Mouse (Mus musculus): Measurements from ENCODE around the gene Tnfrsf18. TPM values are rescaled to one million over a fixed set of nuclear protein-coding genes. Genes with fewer than 3 reads are reported as not detected.
A peak's percentile ranks its signal among the peaks of the same experiment; 100 is the strongest.

Tnfrsf18 gene
- total RNA-seq, 2 experiments from 2014 or later = not detected

DNA sequence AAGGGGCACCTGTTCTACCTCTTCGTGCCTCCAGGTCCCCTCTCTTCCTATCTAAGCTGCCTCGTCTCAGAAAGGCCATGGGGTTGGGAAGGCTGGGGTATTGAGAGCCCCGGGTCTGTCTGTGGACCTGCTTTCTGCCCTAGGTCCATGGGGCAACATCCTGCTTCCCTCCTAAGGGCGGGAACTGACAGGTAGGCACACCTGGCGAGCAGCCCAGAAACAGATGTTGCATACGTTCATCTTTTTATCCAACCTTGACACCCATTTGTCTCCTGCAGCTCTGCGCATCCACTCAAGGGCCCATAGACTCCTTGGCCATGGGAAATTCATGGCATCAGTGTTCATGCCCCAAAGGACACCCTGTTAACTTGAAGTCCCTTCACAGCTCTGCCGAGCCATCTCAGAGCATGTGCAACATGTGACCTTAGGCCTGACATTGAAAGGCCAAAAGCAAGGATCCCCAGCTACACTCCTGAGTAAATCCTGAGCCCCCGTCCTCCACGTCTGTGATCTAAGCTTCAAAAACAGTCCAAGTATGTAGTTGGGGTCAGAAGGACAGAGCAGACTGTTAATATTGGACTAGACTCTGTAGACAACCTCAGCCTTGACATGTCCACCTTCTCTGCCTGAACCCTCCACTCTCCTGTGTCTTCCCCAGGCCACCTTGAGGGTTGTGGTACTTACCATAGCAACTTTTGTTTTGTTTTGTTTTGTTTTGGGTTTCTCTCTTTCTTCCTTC lies 39.4 kb downstream of the Tnfrsf18 start:
- DNase-seq = no peak
- no peak for TF ChIP-seq CTCF (IDR thresholded peaks at IDR 0.05)
- Histone ChIP-seq H3K27ac (no peak overlapping the region), H3K4me3 (no peak overlapping the region)
- intact Hi-C loops (cut with DNase I) = no loop called here

GRCm38 (mm10) chr4:156067256-156067949 lies 41.4 kb downstream of the Tnfrsf18 start:
- Histone ChIP-seq H3K4me3 (no peak overlapping the region), H3K27ac (no peak overlapping the region)
- intact Hi-C loops (cut with DNase I) = no loop called here
- DNase-seq = no peak
- no peak for TF ChIP-seq CTCF (IDR thresholded peaks at IDR 0.05)

DNA sequence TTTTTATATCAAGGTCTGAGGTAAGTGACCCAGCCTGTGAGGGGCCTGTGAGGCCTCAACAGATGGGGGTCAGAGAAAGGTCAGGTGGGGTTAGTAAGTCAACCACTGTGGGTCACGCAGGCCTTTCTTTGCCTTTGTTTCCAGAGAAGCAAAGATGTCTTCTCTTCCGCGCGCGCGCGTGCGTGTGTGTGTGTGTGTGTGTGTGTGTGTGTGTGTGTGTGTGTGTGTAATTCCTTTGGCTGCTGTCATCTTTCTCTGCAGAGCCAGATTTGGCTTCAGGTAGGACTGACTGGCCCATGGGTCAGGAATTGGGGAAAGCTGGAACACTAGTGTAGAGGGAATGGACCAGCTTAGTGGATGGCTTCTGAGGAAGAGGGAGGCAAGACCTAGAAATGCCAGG lies 43.7 kb downstream of the Tnfrsf18 start:
- Histone ChIP-seq H3K4me3 (no peak overlapping the region), H3K27ac (no peak overlapping the region)
- intact Hi-C loops (cut with DNase I) = no loop called here
- no peak for TF ChIP-seq CTCF (IDR thresholded peaks at IDR 0.05)
- DNase-seq = no peak

DNA sequence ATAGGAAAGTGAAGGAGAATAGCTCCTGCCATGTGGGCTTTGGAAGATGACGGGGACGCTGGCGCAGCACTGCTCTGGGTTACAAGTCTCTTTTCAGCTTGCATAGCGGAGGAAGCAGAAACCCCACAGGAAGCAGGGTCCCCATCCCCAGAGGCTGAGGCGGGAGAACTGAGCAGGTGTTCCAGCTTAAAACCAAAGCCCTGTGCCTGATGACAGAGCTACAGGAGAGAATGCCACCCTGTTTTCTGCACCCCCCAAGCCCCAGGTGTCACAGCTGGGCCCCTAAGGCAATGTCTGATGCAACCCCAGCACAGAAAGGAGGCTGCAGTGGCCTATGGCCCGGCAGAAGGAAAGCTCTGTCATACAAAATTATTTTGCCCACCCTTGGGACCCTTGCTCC lies 44.3 kb downstream of the Tnfrsf18 start:
- Histone ChIP-seq H3K27ac (no peak overlapping the region), H3K4me3 (no peak overlapping the region)
- no peak for TF ChIP-seq CTCF (IDR thresholded peaks at IDR 0.05)
- intact Hi-C loops (cut with DNase I) = no loop called here
- DNase-seq = no peak

DNA sequence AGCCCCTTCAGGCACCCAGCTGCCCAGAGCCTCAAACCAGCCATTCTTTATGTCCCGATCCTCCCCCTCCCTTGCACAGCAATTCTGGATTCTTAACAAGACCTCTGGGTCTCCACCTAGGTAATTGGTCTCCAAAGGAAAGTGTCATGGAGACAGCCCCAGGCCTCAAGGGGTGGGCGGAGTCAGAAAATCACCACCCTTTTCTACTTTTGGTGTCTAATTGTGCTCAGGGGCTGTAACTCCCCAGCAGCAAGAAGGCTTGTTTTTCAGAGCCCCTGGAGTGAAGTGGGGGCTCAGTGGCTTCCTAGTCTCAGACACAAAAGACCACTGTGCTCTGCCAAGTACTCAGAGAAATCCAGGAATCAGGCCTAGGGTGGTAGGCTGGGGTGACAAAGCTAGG lies 44.8 kb downstream of the Tnfrsf18 start:
- no peak for TF ChIP-seq CTCF (IDR thresholded peaks at IDR 0.05)
- no peak overlapping the region for H3K27ac ChIP-seq

DNA sequence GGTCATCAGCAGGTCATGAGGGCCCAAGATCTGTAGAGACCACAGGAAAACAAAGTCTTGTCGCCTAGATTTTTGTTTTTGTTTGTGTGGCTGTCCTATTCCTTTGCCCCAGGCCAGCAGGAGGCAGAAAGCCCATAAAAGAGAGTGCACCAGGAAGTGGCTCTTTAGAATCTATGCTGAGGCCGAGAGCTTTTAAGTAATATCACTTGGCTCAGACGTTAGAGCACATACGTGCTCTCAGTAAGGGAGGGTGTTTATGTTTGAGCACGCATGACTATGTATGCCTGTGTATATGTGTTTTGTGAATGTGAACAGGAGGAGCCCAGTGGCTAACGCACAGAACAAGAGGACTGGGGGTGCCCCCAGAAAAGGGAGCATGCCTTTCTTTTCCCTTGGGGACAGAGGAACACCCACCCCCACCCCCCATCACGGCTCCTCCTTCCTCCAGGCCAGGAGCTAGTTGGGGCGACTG lies 51.0 kb downstream of the Tnfrsf18 start:
- Histone ChIP-seq H3K27ac (no peak overlapping the region), H3K4me3 (peak overlapping the region; percentile 70)
- no peak for DNase-seq
- no peak for TF ChIP-seq CTCF (IDR thresholded peaks at IDR 0.05)
- intact Hi-C loops (cut with DNase I) = no loop called here

More for the DNA sequence above, 44.8 kb downstream of the Tnfrsf18 start:
- no peak for DNase-seq
- intact Hi-C loops (cut with DNase I) = no loop called here
- H3K4me3 ChIP-seq = no peak overlapping the region

GRCm38 (mm10) chr4:156077499-156078301 lies 51.7 kb downstream of the Tnfrsf18 start:
- peak overlapping the region; percentile 70 for H3K4me3 ChIP-seq
- peak; percentile 19; the same call in 1 of the 2 replicates for TF ChIP-seq CTCF (IDR thresholded peaks at IDR 0.05)
- no peak overlapping the region for H3K27ac ChIP-seq
- DNase-seq = peak; percentile 50
- intact Hi-C loops (cut with DNase I) = no loop called here

Small RNA genes lying within 50 kb of the gene (microRNA-seq; reads per million reads assigned to microRNA genes)
- 2.2 reads per million for gene Mir200a
- not detected for gene Mir200b
- gene Mir429 = not detected

Other genes starting within 250 kb of the Tnfrsf18 start
- gene Tmem88b, start 240.3 kb upstream of the Tnfrsf18 start, total RNA-seq (2021) = 1 to 10 TPM in 1 of 2 experiments, under 1 TPM in 1; 0.66 to 1.1 TPM
- gene Ankrd65, start 235.7 kb upstream of the Tnfrsf18 start, total RNA-seq (2021) = not detected
- gene Mrpl20, start 223.3 kb upstream of the Tnfrsf18 start, total RNA-seq (2021) = 10 to 100 TPM; 39.0 to 52.7 TPM
- 10 to 100 TPM; 26.4 to 27.0 TPM for gene Ccnl2, start 213.7 kb upstream of the Tnfrsf18 start, total RNA-seq (2021)
- gene Aurkaip1, start 194.9 kb upstream of the Tnfrsf18 start, total RNA-seq (2021) = 10 to 100 TPM; 74.0 to 89.8 TPM
- 10 to 100 TPM; 26.4 to 31.3 TPM for gene Mxra8, start 186.5 kb upstream of the Tnfrsf18 start, total RNA-seq (2021)
- gene Dvl1, start 178.8 kb upstream of the Tnfrsf18 start, total RNA-seq (2021) = 100 to 1,000 TPM; 116 to 122 TPM
- under 1 TPM; 0.11 to 0.23 TPM for gene Tas1r3, start 162.8 kb upstream of the Tnfrsf18 start, total RNA-seq (2021)
- gene Cptp, start 156.7 kb upstream of the Tnfrsf18 start, total RNA-seq (2021) = 10 to 100 TPM; 13.6 to 18.0 TPM
- 10 to 100 TPM; 14.9 to 17.3 TPM for gene Ints11, start 156.6 kb upstream of the Tnfrsf18 start, total RNA-seq (2021)
- gene Pusl1, start 134.4 kb upstream of the Tnfrsf18 start, total RNA-seq (2021) = 10 to 100 TPM; 10.5 to 13.4 TPM
- gene Acap3, start 134.3 kb upstream of the Tnfrsf18 start, total RNA-seq (2021) = 1 to 10 TPM; 7.5 to 8.0 TPM
- gene Ube2j2, start 82.3 kb upstream of the Tnfrsf18 start, total RNA-seq (2021) = 10 to 100 TPM; 62.8 to 64.5 TPM
- gene C1qtnf12, start 63.8 kb upstream of the Tnfrsf18 start, total RNA-seq (2021) = 10 to 100 TPM; 15.1 to 18.5 TPM
- gene B3galt6, start 33.5 kb upstream of the Tnfrsf18 start, total RNA-seq (2021) = 1 to 10 TPM in 1 of 2 experiments, under 1 TPM in 1; 0.92 to 2.0 TPM
- gene Sdf4, start 33.3 kb upstream of the Tnfrsf18 start, total RNA-seq (2021) = 10 to 100 TPM; 75.7 to 81.5 TPM
- gene Tnfrsf4, start 12.3 kb upstream of the Tnfrsf18 start, total RNA-seq (2021) = 1 to 10 TPM in 1 of 2 experiments, under 1 TPM in 1; 0.75 to 2.1 TPM
- not detected for gene Ttll10, start 33.2 kb downstream of the Tnfrsf18 start, total RNA-seq (2021)
- gene 9430015G10Rik, start 83.8 kb downstream of the Tnfrsf18 start, total RNA-seq (2021) = 1 to 10 TPM; 1.9 to 2.3 TPM
- gene Rnf223, start 104.3 kb downstream of the Tnfrsf18 start, total RNA-seq (2021) = not detected
- gene Agrn, start 171.3 kb downstream of the Tnfrsf18 start, total RNA-seq (2021) = 1 to 10 TPM; 6.9 to 8.0 TPM
- 1 to 10 TPM in 1 of 2 experiments, not detected in 1; 1.1 TPM for gene Isg15, start 174.7 kb downstream of the Tnfrsf18 start, total RNA-seq (2021)
- gene AW011738, start 177.1 kb downstream of the Tnfrsf18 start, total RNA-seq (2021) = 1 to 10 TPM; 4.2 to 4.4 TPM
- 100 to 1,000 TPM; 142 to 265 TPM for gene Perm1, start 189.7 kb downstream of the Tnfrsf18 start, total RNA-seq (2021)
- 1 to 10 TPM; 5.8 to 7.6 TPM for gene Plekhn1, start 208.7 kb downstream of the Tnfrsf18 start, total RNA-seq (2021)
- gene Noc2l, start 209.8 kb downstream of the Tnfrsf18 start, total RNA-seq (2021) = 10 to 100 TPM; 30.8 to 33.3 TPM
- not detected for gene Samd11, start 229.5 kb downstream of the Tnfrsf18 start, total RNA-seq (2021)

Measured in gastrocnemius, adult 2 months (tissue).